Mouse (Mus musculus) midbrain, embryonic 10.5 days (tissue): Measurements from ENCODE around the gene Il15. TPM values are rescaled to one million over a fixed set of nuclear protein-coding genes. Genes with fewer than 3 reads are reported as not detected.

ENCODE experiments used
- DNase-seq: peaks from one replicate; pipeline ENCODE4 v3.0.0-alpha.2; 2017; ENCODE audit warnings: low spot score
- H3K27ac ChIP-seq: fragments of 300-500 bp; sonication (generic); replicated peaks from 2 replicates; pipeline ENCODE4 v1.5.1; 2016; ENCODE audit warnings: mild to moderate bottlenecking
- H3K27me3 ChIP-seq: fragments of 300-500 bp; sonication (generic); 2 replicates; pipeline ENCODE4 v1.6.1; 2016; ENCODE audit warnings: low read depth, mild to moderate bottlenecking; ENCODE audit not compliant: poor library complexity, severe bottlenecking
- H3K36me3 ChIP-seq: fragments of 300-500 bp; sonication (generic); 2 replicates; pipeline ENCODE4 v1.6.1; 2016; ENCODE audit warnings: mild to moderate bottlenecking, moderate library complexity
- H3K4me1 ChIP-seq: fragments of 300-500 bp; sonication (generic); 2 replicates; pipeline ENCODE4 v1.6.1; 2016
- H3K4me3 ChIP-seq: fragments of 300-500 bp; sonication (generic); 2 replicates; pipeline ENCODE4 v1.5.1; 2016; ENCODE audit warnings: mild to moderate bottlenecking, moderate library complexity
- H3K9me3 ChIP-seq: fragments of 300-500 bp; sonication (generic); replicated peaks from 2 replicates; pipeline ENCODE4 v1.6.1; 2016; ENCODE audit warnings: mild to moderate bottlenecking
- WGBS: fragments of 180-500 bp; shearing (Covaris S2); methylation state at CpG from one replicate; pipeline ENCODE4 v1.1.7; 2016; 5-methylcytosine and 5-hydroxymethylcytosine counted together
- polyA plus RNA-seq: library from polyadenylated mRNA; unstranded; fragments of >200 nt; fragmentation: Nextera tagmentation; extraction: Ambion mirVana; gene quantifications from 2 replicates; pipeline ENCODE4 v1.2.1, GENCODE M21; 2016

The Il15 gene
- 1.9 and 2.5 TPM in 2 replicates for polyA plus RNA-seq

DNA sequence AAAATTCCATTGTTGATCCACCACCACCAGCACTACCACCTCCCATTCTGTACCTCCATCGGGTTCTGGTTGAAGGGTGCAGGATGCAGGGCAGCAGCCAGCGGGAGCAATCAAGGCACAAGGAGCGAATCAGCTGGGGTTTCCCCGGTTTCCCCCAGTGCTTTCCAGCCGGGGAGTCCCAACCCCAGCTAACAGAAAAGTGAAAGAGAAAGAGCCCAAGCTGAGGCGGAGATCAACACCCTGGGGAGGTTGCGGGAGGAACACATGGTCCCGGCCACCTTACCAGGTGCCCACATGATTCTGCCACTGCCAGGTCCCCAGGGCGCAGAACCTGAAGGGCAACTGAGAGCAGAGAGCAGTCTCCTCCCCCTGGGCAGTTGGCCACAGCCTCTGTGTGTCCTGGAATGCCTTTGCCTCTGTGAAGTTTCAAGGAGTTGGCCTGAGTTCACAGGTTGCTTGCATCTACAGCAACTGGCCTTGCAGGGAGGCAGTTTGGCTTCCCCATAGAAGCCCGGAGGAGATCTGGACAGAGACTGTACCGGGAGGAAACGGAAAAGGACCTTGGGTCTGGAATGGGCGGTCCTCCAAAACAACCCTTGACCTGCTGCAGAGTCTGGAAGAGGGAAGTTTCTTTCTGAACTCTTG is at the start of gene Il15:
TSS of gene Il15 (minus strand) at position 537 of the 645 bp plus-strand sequence.
- H3K27ac ChIP-seq: peak within 1 kb of the TSS; percentile 43
- 13% methylated on average over 13 of the region's 13 CpGs for WGBS
- peak; percentile 17 for DNase-seq
- H3K4me3 ChIP-seq: peak within 1 kb of the TSS; percentile 56
- H3K36me3 ChIP-seq: no peaks in the 10 kb centered on the region
- H3K27me3 ChIP-seq: no peaks in the 10 kb centered on the region
- peaks cover 23% of the 10 kb centered on the region for H3K4me1 ChIP-seq
- no peaks in the 10 kb centered on the region for H3K9me3 ChIP-seq

DNA sequence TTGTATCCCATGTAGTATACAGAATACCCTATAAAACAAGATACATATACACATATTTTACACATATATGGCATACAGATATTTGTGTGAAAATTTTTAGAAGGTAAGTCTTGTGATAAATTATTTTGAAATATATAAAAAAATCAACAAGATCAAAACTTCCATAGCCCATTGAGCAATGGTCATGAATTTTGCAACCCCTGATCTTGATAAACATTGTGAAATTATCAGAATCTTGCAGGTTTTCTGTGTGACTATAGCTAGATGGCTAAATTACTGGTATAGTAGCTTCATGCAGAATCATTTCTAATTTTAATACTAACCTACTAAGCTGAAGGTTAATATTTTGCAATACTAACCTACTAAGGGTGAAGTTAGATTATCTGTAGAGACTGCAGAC is 41.9 kb upstream of the Il15 start:
- H3K4me3 ChIP-seq: no peak overlapping the region
- no peaks in the 10 kb centered on the region for H3K4me1 ChIP-seq
- no peaks in the 10 kb centered on the region for H3K27me3 ChIP-seq
- H3K27ac ChIP-seq: no peak overlapping the region
- no peak for DNase-seq
- no peaks in the 10 kb centered on the region for H3K36me3 ChIP-seq
- no peaks in the 10 kb centered on the region for H3K9me3 ChIP-seq

DNA sequence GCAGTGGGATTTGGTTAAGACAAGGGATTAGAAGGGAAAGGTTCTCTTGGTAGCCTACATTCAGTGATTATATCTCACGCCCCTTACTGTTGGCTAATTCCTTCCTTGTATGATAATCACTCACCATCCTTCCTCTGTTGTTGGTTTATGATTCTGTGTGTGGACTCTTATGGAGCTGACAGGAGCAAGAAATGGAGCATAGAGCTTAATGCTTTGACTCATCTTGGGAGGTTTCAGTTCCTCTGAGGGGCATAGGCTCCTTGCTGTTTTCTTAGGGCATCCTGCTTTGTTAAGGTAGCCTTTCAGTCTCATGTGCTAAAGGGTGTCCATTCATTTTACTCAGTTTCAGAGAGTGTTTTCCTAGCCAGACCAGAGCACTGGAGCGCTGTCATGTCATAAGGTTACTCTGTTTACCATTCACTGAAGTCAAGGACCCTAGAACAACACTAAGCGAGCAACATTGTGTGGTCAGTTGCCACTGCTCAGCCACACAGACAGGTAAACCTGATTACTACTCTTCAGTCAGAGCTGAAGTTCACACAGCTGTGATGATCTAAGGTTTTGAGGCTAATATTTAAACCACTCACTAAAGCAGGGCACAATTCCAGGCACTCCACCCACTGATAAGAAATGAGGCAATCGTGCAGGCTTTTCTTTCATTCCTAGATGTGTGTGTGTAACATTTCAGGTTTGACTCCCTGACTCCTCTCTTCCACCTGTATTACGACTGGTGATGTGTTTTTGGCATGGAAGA is 13.7 kb upstream of the Il15 start:
- Histone ChIP-seq H3K9me3 (no peaks in the 10 kb centered on the region), H3K27ac (no peak overlapping the region), H3K27me3 (no peaks in the 10 kb centered on the region), H3K4me1 (no peaks in the 10 kb centered on the region), H3K36me3 (no peaks in the 10 kb centered on the region), H3K4me3 (no peak overlapping the region)
- WGBS: 82% methylated on average over 5 of the region's 5 CpGs
- DNase-seq: no peak

DNA sequence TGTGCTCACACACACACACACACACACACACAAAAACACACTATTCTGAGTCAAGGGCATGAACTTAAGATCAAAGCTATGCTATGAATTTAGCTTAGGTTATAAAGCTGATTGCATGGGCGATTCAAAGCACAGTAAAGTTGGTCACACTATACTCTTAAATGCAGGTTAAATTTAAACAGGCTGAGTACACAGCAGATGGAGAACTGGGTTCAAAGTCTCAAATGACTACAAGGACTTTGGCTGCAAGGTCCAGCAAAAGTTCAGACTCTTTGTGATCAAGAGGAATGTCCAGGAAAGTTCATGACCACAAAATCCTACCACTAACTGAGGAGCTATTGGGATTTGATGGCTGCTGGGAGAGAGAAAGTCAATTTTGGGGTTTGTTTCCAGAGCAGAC is 12.5 kb upstream of the Il15 start:
- no peaks in the 10 kb centered on the region for H3K9me3 ChIP-seq
- H3K27ac ChIP-seq: no peak overlapping the region
- no peak for DNase-seq
- 87% methylated on average over 1 of the region's 1 CpGs for WGBS
- no peaks in the 10 kb centered on the region for H3K27me3 ChIP-seq
- H3K36me3 ChIP-seq: no peaks in the 10 kb centered on the region
- no peak overlapping the region for H3K4me3 ChIP-seq
- no peaks in the 10 kb centered on the region for H3K4me1 ChIP-seq

DNA sequence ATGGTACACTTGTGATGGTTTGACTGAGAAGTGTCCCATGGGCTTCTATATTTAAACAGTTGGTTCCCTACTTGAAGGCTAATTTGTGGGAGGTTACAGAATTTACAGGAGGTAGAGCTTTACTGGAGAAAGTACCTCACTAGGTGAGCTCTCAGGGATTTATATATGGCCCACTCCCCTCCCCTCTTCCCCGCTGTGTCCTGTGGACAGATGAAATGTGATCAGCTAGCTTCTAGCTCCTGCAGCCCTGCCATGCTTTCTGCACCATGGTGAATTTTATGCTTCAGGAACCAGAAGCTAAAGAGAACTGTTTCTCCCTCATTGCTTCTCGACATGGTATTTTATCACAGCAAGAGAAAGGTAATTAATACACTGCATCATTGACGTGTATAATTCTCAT is 7.1 kb upstream of the Il15 start:
- H3K27me3 ChIP-seq: no peaks in the 10 kb centered on the region
- H3K9me3 ChIP-seq: no peaks in the 10 kb centered on the region
- no peak overlapping the region for H3K4me3 ChIP-seq
- H3K36me3 ChIP-seq: no peaks in the 10 kb centered on the region
- 71% methylated on average over 3 of the region's 3 CpGs for WGBS
- no peak for DNase-seq
- no peak overlapping the region for H3K27ac ChIP-seq
- no peaks in the 10 kb centered on the region for H3K4me1 ChIP-seq

DNA sequence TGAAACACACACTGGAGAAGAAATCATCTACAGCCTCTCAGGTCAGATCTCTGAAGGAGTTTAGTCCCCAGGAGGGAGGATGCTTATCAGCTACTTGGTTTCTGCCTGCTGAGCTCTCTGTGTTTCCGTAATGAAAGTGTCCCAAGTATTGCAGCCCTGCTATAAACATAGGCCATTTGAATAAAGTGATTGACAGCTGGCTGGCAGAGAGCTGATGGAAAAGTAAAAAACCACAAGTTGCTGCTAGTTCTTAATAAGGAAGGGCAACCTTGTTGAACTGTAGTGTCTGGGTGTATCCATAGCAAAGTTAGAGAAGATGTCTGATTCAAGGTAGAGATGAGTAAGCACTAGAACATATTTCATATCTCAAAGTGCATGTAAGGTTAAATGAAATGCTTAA is 4.0 kb upstream of the Il15 start:
- DNase-seq: no peak
- Histone ChIP-seq H3K27ac (no peak overlapping the region), H3K9me3 (no peaks in the 10 kb centered on the region), H3K27me3 (no peaks in the 10 kb centered on the region), H3K4me1 (peaks cover 12% of the 10 kb centered on the region), H3K4me3 (no peak overlapping the region), H3K36me3 (no peaks in the 10 kb centered on the region)
- 80% methylated on average over 1 of the region's 1 CpGs for WGBS

DNA sequence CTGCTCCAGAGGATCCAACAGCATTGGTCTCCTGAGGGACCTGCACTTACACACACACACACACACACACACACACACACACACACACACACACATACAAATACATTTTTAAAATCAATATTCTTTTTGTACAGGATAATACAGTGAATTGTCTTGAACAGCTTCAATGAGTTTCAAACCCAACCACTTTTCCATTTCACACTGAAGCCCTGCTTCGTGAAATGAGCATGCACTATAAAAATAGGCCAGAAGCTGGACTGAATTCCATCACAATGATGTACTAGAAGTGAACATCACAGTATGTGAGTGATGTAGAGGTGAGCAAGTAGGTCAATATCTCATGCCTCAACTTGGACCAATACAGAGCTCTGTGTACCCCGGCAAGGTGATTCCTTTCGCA is 1.0 kb upstream of the Il15 start:
- no peak overlapping the region for H3K27ac ChIP-seq
- peaks cover 23% of the 10 kb centered on the region for H3K4me1 ChIP-seq
- H3K27me3 ChIP-seq: no peaks in the 10 kb centered on the region
- H3K4me3 ChIP-seq: no peak overlapping the region
- no peaks in the 10 kb centered on the region for H3K36me3 ChIP-seq
- no peaks in the 10 kb centered on the region for H3K9me3 ChIP-seq
- no peak for DNase-seq
- WGBS: 97% methylated on average over 3 of the region's 3 CpGs

DNA sequence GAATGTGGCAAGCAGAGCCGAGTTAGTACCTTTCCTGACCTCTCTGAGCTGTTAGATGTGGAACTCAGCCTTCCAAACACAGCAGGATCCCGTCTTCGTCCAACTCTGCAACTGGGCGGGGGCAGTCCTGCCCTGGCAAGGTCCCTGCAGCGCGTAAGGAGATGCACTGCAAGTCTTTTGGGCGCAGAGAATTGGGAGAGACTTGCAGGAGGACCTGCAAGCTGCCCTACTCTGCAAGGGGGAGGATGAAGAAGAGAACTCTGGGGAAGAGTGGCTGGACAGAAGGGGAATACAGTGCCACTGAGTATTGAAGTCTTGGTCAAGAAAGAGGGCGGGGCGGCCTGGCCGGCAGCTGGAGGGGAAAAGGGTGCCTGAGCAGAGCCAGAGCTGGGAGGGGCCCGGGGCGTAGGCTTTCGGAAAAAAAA is 749 bp downstream of the Il15 start:
- Histone ChIP-seq H3K4me1 (peaks cover 23% of the 10 kb centered on the region), H3K4me3 (peak overlapping the region; percentile 56), H3K27me3 (no peaks in the 10 kb centered on the region), H3K27ac (peak overlapping the region; percentile 43), H3K9me3 (no peaks in the 10 kb centered on the region), H3K36me3 (no peaks in the 10 kb centered on the region)
- WGBS: 4% methylated on average over 13 of the region's 13 CpGs
- DNase-seq: peak; percentile 47

DNA sequence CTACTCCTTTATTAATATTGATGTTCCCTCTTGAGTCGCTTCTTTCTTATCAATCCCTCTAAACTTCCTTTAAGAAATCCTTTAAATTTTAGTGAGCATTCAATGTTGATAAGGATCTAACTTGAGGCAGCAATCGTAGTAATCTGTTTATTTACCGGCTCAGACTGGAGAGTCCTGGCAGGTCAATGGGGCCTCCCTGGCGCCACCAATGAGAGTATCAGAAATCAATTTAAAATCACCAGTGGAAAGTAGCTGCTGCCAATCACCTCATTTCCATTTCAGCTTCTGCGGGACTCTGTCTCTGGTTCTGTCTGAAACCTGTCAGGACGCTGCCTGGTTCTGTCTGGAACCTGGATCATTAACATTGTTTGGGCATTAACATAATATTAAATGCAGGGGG is 1.5 kb downstream of the Il15 start:
- peak; percentile 12 for DNase-seq
- no peaks in the 10 kb centered on the region for H3K36me3 ChIP-seq
- no peaks in the 10 kb centered on the region for H3K27me3 ChIP-seq
- H3K4me3 ChIP-seq: peak overlapping the region; percentile 56
- 29% methylated on average over 6 of the region's 6 CpGs for WGBS
- H3K9me3 ChIP-seq: no peaks in the 10 kb centered on the region
- H3K27ac ChIP-seq: no peak overlapping the region
- H3K4me1 ChIP-seq: peaks cover 23% of the 10 kb centered on the region

DNA sequence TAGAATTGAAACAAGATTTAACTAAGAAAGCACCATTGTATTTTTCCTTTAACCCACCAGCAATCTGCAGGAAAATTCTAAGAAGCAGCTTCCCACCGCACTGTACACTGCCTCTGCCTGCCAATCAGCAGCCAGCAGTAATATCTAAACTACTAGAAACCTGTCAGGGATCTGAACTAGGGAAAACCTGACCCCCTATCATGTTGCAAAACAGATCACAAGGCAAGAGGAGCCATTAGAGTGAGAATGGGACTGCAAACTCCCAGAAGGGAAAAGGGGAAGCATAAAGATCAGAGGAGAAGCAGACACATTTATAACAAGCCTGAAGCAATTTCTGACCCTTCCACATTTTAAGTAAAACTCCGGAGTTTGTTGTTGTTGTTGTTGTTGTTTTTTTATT is 2.0 kb downstream of the Il15 start:
- Histone ChIP-seq H3K27ac (no peak overlapping the region), H3K4me3 (no peak overlapping the region), H3K9me3 (no peaks in the 10 kb centered on the region), H3K27me3 (no peaks in the 10 kb centered on the region), H3K36me3 (no peaks in the 10 kb centered on the region), H3K4me1 (peaks cover 23% of the 10 kb centered on the region)
- WGBS: 88% methylated on average over 2 of the region's 2 CpGs
- DNase-seq: no peak

DNA sequence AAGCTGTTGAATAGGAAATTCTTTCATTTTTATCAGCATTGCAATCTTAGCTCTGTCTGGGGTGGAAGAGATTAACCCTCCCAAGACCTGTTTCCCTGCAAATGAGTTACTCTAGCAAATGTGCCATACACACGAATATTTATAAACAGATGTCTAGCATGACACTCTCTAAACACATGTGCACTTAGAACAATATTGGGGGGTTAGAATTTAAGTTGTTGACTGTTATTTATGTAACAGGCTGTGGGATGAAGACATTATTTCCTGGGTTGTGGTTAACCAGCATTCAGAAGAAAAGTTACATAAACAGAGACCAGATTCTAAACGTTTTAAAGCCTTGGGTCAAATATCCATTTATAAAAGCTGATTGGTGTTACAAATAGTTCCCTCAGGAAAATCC is 2.6 kb downstream of the Il15 start:
- Histone ChIP-seq H3K27me3 (no peaks in the 10 kb centered on the region), H3K36me3 (no peaks in the 10 kb centered on the region), H3K4me1 (peaks cover 23% of the 10 kb centered on the region), H3K4me3 (no peak overlapping the region), H3K9me3 (no peaks in the 10 kb centered on the region), H3K27ac (no peak overlapping the region)
- WGBS: 64% methylated on average over 2 of the region's 2 CpGs
- DNase-seq: no peak

DNA sequence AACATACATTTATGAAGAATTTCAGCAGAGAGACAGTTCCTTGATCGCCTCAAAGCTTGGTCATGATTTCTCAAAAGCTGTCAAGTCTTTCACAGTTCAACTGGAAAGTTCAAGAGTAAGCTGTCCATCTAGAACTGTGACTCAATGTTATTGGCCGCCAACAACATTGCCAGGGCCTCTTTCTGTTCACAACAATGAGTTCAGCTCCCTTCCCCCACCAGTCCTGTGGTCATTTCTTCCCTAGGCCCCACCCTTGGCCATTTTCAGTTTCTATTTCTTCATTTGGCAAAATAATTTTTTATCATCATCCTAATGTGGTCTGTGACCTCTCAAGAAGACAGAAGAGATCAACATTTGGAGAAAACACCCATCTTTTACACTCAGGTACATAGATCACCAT is 4.5 kb downstream of the Il15 start:
- Histone ChIP-seq H3K4me1 (peaks cover 23% of the 10 kb centered on the region), H3K36me3 (no peaks in the 10 kb centered on the region), H3K4me3 (no peak overlapping the region), H3K27ac (no peak overlapping the region), H3K27me3 (no peaks in the 10 kb centered on the region), H3K9me3 (no peaks in the 10 kb centered on the region)
- WGBS: 85% methylated on average over 2 of the region's 2 CpGs
- no peak for DNase-seq

DNA sequence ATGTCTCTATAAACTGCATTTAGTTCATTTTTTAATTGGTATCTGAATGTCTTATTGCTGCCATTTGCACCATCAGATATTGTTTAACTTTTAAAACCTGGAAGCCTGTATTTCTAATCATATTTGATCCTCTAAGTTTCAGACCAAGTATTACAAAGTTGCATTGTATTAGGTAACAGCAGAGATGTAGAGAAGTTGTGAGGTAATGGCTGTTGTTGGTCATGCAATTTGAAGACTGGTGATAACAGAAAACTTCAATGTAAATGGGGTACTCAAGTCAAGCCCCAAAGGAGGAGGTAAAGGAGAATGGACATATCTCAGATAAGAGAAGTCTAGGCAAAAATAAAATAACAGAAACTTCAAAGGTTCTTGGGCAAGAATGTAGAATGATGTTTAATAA is 11.8 kb downstream of the Il15 start:
- no peaks in the 10 kb centered on the region for H3K36me3 ChIP-seq
- H3K27me3 ChIP-seq: no peaks in the 10 kb centered on the region
- H3K9me3 ChIP-seq: no peaks in the 10 kb centered on the region
- H3K4me1 ChIP-seq: no peaks in the 10 kb centered on the region
- DNase-seq: no peak
- no peak overlapping the region for H3K4me3 ChIP-seq
- no peak overlapping the region for H3K27ac ChIP-seq
